Comparison of ENCODE assay signal across 18 mouse cellular contexts in the genomic region with DNA sequence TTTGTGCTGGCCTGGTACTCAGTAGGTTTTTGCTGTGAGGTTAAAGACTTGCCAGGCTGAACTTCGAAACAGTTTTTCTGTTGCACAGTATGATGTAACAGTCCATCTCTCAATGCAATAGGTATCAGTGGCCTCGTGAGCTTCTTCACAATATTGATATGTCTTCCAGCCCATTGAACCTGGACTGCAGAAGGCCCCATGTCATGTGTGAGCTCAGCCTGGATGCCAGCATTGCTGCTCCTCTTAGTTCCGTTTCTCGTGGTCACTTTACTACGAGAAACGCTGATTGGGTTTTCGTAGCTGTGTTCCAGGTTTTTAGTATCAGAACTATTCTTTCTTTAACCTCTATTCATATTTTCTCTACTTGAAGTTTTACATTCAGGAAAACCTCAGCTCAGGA. TPM values are rescaled to one million over a fixed set of nuclear protein-coding genes. Genes with fewer than 3 reads are reported as not detected.
"Had no signal": no experiment of that assay in that cellular context is flagged by ENCODE, and none has a peak within 500 bp of the region (broad histone marks: within the 10 kb centered on the region; RNA-seq: fewer than 3 reads in every experiment).

No protein-coding gene starts in this region.

- H3K36me3 ChIP-seq: midbrain, embryonic 10.5 days; midbrain, embryonic 12.5 days; neural tube, embryonic 12.5 days; stomach, embryonic 15.5 days had no signal

- DNase-seq: lung, adult 18-20 months; lung, embryonic 14.5 days; lung, postnatal 10 days; lung, postnatal 4 days; midbrain, embryonic 14.5 days; right cerebral cortex, postnatal 14 days; thymus, adult 2 months; thymus, postnatal 25 days; thymus, postnatal 4 days had no signal

- H3K4me3 ChIP-seq: midbrain, embryonic 10.5 days; midbrain, embryonic 12.5 days; neural tube, embryonic 12.5 days; stomach, embryonic 15.5 days had no signal

- H3K27ac ChIP-seq: midbrain, embryonic 10.5 days; midbrain, embryonic 12.5 days; neural tube, embryonic 12.5 days; stomach, embryonic 15.5 days; stomach, postnatal 0 days had no signal

- H3K4me2 ChIP-seq: lung, embryonic 14.5 days; midbrain, embryonic 12.5 days; neural tube, embryonic 12.5 days; stomach, embryonic 15.5 days had no signal

- H3K9me3 ChIP-seq: midbrain, embryonic 10.5 days; midbrain, embryonic 12.5 days; neural tube, embryonic 12.5 days; stomach, embryonic 15.5 days had no signal

- ATAC-seq: midbrain, embryonic 16.5 days had no signal

- H3K4me1 ChIP-seq: midbrain, embryonic 10.5 days; midbrain, embryonic 12.5 days; neural tube, embryonic 12.5 days; stomach, embryonic 15.5 days had no signal

- H3K9ac ChIP-seq: lung, embryonic 14.5 days; midbrain, embryonic 12.5 days; neural tube, embryonic 12.5 days; stomach, embryonic 15.5 days had no signal

- H3K27me3 ChIP-seq: midbrain, embryonic 12.5 days; neural tube, embryonic 12.5 days; stomach, embryonic 15.5 days had no signal

RNA-seq across cellular contexts. Expression of a gene that starts 6.9 kb away (rescaled TPM):
- total RNA-seq: megakaryocyte-erythroid progenitor cell, adult 5-6 weeks had no signal
- polyA plus RNA-seq: liver, embryonic 16.5 days; midbrain, embryonic 14.5 days; testis, adult 2 months had no signal
